Mouse (Mus musculus) thymus, postnatal 25 days (tissue): ENCODE results near the gene Hsp90ab1.

Source experiments
- DNase-seq: peaks from one replicate; pipeline ENCODE4 v3.0.0; 2022

The Hsp90ab1 gene

GRCm38 (mm10) chr17:45536264-45536663, 36.8 kb downstream of the Hsp90ab1 start:
- DNase-seq: no peak

GRCm38 (mm10) chr17:45532896-45533295, 40.2 kb downstream of the Hsp90ab1 start:
- no peak for DNase-seq

GRCm38 (mm10) chr17:45530346-45530782, 42.7 kb downstream of the Hsp90ab1 start:
- DNase-seq: no peak

- DNase-seq: no peak
Observed at GRCm38 (mm10) chr17:45526571-45526970, 46.5 kb downstream of the Hsp90ab1 start.

- DNase-seq: no peak
Observed at GRCm38 (mm10) chr17:45524961-45525360, 48.1 kb downstream of the Hsp90ab1 start.

GRCm38 (mm10) chr17:45523263-45523662, 49.8 kb downstream of the Hsp90ab1 start, which contains the start of gene Tcte1:
TSS of gene Tcte1 (plus strand) at chr17:45523434.
- peak; percentile 62 for DNase-seq

GRCm38 (mm10) chr17:45520136-45520535, 52.9 kb downstream of the Hsp90ab1 start:
- no peak for DNase-seq

- no peak for DNase-seq
Observed at GRCm38 (mm10) chr17:45518766-45519475, 54.1 kb downstream of the Hsp90ab1 start.
